Mouse (Mus musculus) neural tube, embryonic 12.5 days (tissue): ENCODE data around the gene Rnf26. TPM values are rescaled to one million over a fixed set of nuclear protein-coding genes. Genes with fewer than 3 reads are reported as not detected.

Experiments
- ATAC-seq: fragments of 200-750 bp; cut with Nextera tagmentation; 2 replicates; pipeline ENCODE4 v1.8.0; 2017; ENCODE audit warnings: low read depth, mild to moderate bottlenecking, moderate TSS enrichment, moderate library complexity; ENCODE audit not compliant: low FRiP score
- H3K27ac ChIP-seq: fragments of 300-500 bp; sonication (generic); 2 replicates; pipeline ENCODE4 v1.5.1; 2016
- H3K27me3 ChIP-seq: fragments of 300-500 bp; sonication (generic); replicated peaks from 2 replicates; pipeline ENCODE4 v1.6.1; 2016; ENCODE audit warnings: mild to moderate bottlenecking
- H3K36me3 ChIP-seq: fragments of 300-500 bp; sonication (generic); 2 replicates; pipeline ENCODE4 v1.6.1; 2016; ENCODE audit warnings: mild to moderate bottlenecking
- H3K4me1 ChIP-seq: fragments of 300-500 bp; sonication (generic); 2 replicates; pipeline ENCODE4 v1.6.1; 2016
- H3K4me2 ChIP-seq: fragments of 300-500 bp; sonication (generic); replicated peaks from 2 replicates; pipeline ENCODE4 v1.6.1; 2016; ENCODE audit warnings: mild to moderate bottlenecking
- H3K4me3 ChIP-seq: fragments of 300-500 bp; sonication (generic); 2 replicates; pipeline ENCODE4 v1.5.1; 2016
- H3K9ac ChIP-seq: fragments of 300-500 bp; sonication (generic); 2 replicates; pipeline ENCODE4 v1.6.1; 2016; ENCODE audit warnings: mild to moderate bottlenecking
- H3K9me3 ChIP-seq: fragments of 300-500 bp; sonication (generic); 2 replicates; pipeline ENCODE4 v1.6.1; 2016; ENCODE audit warnings: mild to moderate bottlenecking
- WGBS: fragments of 180-500 bp; shearing (Covaris S2); methylation state at CpG from one replicate; pipeline ENCODE4 v1.1.7; 2016; 5-methylcytosine and 5-hydroxymethylcytosine counted together
- polyA plus RNA-seq: library from polyadenylated mRNA; unstranded; fragments of >200 nt; fragmentation: Nextera tagmentation; extraction: Ambion mirVana; gene quantifications from 2 replicates; pipeline ENCODE4 v1.2.1, GENCODE M21; 2016

Rnf26 gene
- polyA plus RNA-seq, result 57.4 and 59.2 TPM in 2 replicates

GRCm38 (mm10) chr9:44113105-44113789 lies at the start of gene Rnf26, which contains the start of gene Gm49380:
TSS of gene Rnf26 (minus strand) at chr9:44113517.
TSS of gene Gm49380 (minus strand) at chr9:44113500.
- Histone ChIP-seq H3K36me3 (peaks cover 5% of the 10 kb centered on the region; the same call in 1 of the 2 replicates), H3K4me3 (peak within 1 kb of the TSS; percentile 92), H3K27me3 (no peaks in the 10 kb centered on the region), H3K4me1 (peaks cover 28% of the 10 kb centered on the region), H3K9me3 (no peaks in the 10 kb centered on the region), H3K4me2 (peak within 1 kb of the TSS; percentile 61), H3K27ac (no peak within 1 kb of the TSS), H3K9ac (peak within 1 kb of the TSS; percentile 86)
- under 1% methylated on average over 48 of the region's 51 CpGs for WGBS
- peak; percentile 94 for ATAC-seq

GRCm38 (mm10) chr9:44159886-44160285 lies 46.6 kb upstream of the Rnf26 start:
- Histone ChIP-seq H3K36me3 (peaks cover 65% of the 10 kb centered on the region), H3K27me3 (no peaks in the 10 kb centered on the region), H3K4me3 (no peak overlapping the region), H3K4me1 (no peaks in the 10 kb centered on the region), H3K9ac (no peak overlapping the region), H3K9me3 (no peaks in the 10 kb centered on the region), H3K27ac (no peak overlapping the region), H3K4me2 (no peak overlapping the region)
- ATAC-seq, result no peak
- 88% methylated on average over 3 of the region's 3 CpGs for WGBS

GRCm38 (mm10) chr9:44147290-44147689 lies 34.0 kb upstream of the Rnf26 start:
- Histone ChIP-seq H3K9ac (no peak overlapping the region), H3K36me3 (peaks cover 63% of the 10 kb centered on the region), H3K4me2 (no peak overlapping the region), H3K27ac (no peak overlapping the region), H3K9me3 (no peaks in the 10 kb centered on the region), H3K27me3 (no peaks in the 10 kb centered on the region), H3K4me3 (no peak overlapping the region), H3K4me1 (no peaks in the 10 kb centered on the region)
- ATAC-seq, result no peak
- WGBS, result 75% methylated on average over 3 of the region's 3 CpGs

- no peak for ATAC-seq
- no peak overlapping the region for H3K9ac ChIP-seq
- H3K4me1 ChIP-seq, result no peaks in the 10 kb centered on the region
- H3K36me3 ChIP-seq, result peaks cover 59% of the 10 kb centered on the region
- H3K4me2 ChIP-seq, result no peak overlapping the region
- H3K4me3 ChIP-seq, result no peak overlapping the region
- H3K9me3 ChIP-seq, result no peaks in the 10 kb centered on the region
- H3K27me3 ChIP-seq, result no peaks in the 10 kb centered on the region
- no peak overlapping the region for H3K27ac ChIP-seq
Measured at GRCm38 (mm10) chr9:44144718-44145060, 31.4 kb upstream of the Rnf26 start.

- ATAC-seq, result no peak
Measured at GRCm38 (mm10) chr9:44144023-44144717, 30.9 kb upstream of the Rnf26 start.

GRCm38 (mm10) chr9:44143421-44143820 lies 30.1 kb upstream of the Rnf26 start:
- WGBS, result 88% methylated on average over 5 of the region's 5 CpGs
- no peak overlapping the region for H3K4me2 ChIP-seq
- H3K27me3 ChIP-seq, result no peaks in the 10 kb centered on the region
- H3K4me3 ChIP-seq, result no peak overlapping the region
- no peak overlapping the region for H3K9ac ChIP-seq
- no peak for ATAC-seq
- no peaks in the 10 kb centered on the region for H3K4me1 ChIP-seq
- no peak overlapping the region for H3K27ac ChIP-seq
- H3K9me3 ChIP-seq, result no peaks in the 10 kb centered on the region
- peaks cover 48% of the 10 kb centered on the region for H3K36me3 ChIP-seq

More at GRCm38 (mm10) chr9:44144023-44144717, 30.9 kb upstream of the Rnf26 start:
- no peaks in the 10 kb centered on the region for H3K27me3 ChIP-seq
- H3K27ac ChIP-seq, result no peak overlapping the region
- WGBS, result 29% methylated on average over 7 of the region's 8 CpGs
- peaks cover 53% of the 10 kb centered on the region for H3K36me3 ChIP-seq
- no peak overlapping the region for H3K9ac ChIP-seq
- H3K9me3 ChIP-seq, result no peaks in the 10 kb centered on the region
- no peak overlapping the region for H3K4me2 ChIP-seq
- no peak overlapping the region for H3K4me3 ChIP-seq
- H3K4me1 ChIP-seq, result no peaks in the 10 kb centered on the region

GRCm38 (mm10) chr9:44141951-44142350 lies 28.6 kb upstream of the Rnf26 start:
- Histone ChIP-seq H3K4me3 (no peak overlapping the region), H3K27me3 (0 out of 2 replicates have a peak, but pooled peaks cover 1% of the 10 kb centered on the region), H3K27ac (no peak overlapping the region), H3K36me3 (peaks cover 43% of the 10 kb centered on the region), H3K9me3 (no peaks in the 10 kb centered on the region), H3K9ac (no peak overlapping the region), H3K4me2 (no peak overlapping the region), H3K4me1 (no peaks in the 10 kb centered on the region)
- 70% methylated on average over 5 of the region's 5 CpGs for WGBS
- ATAC-seq, result no peak

- peaks cover 43% of the 10 kb centered on the region for H3K27me3 ChIP-seq
- no peak overlapping the region for H3K27ac ChIP-seq
- WGBS, result 84% methylated on average over 4 of the region's 4 CpGs
- H3K36me3 ChIP-seq, result peaks cover 14% of the 10 kb centered on the region
- H3K4me3 ChIP-seq, result no peak overlapping the region
- H3K9me3 ChIP-seq, result no peaks in the 10 kb centered on the region
- H3K9ac ChIP-seq, result no peak overlapping the region
- no peak for ATAC-seq
- H3K4me2 ChIP-seq, result no peak overlapping the region
- peaks cover 31% of the 10 kb centered on the region for H3K4me1 ChIP-seq
Measured at GRCm38 (mm10) chr9:44137846-44138245, 24.5 kb upstream of the Rnf26 start.

- H3K4me1 ChIP-seq, result peaks cover 37% of the 10 kb centered on the region
- H3K9ac ChIP-seq, result peak overlapping the region; percentile 56; the same call in 1 of the 2 replicates
- H3K9me3 ChIP-seq, result no peaks in the 10 kb centered on the region
- 0 out of 2 replicates have a peak, but pooled peaks have one; percentile 18 for ATAC-seq
- H3K27me3 ChIP-seq, result peaks cover 61% of the 10 kb centered on the region
- 58% methylated on average over 7 of the region's 7 CpGs for WGBS
- H3K4me2 ChIP-seq, result peak overlapping the region; percentile 93
- H3K36me3 ChIP-seq, result peaks cover 8% of the 10 kb centered on the region
- peak overlapping the region; percentile 44 for H3K4me3 ChIP-seq
- H3K27ac ChIP-seq, result no peak overlapping the region
Measured at GRCm38 (mm10) chr9:44135731-44136411, 22.6 kb upstream of the Rnf26 start.

- Histone ChIP-seq H3K4me1 (peaks cover 45% of the 10 kb centered on the region), H3K9ac (peak overlapping the region; percentile 56), H3K27me3 (peaks cover 64% of the 10 kb centered on the region), H3K9me3 (no peaks in the 10 kb centered on the region), H3K4me3 (peak overlapping the region; percentile 44), H3K27ac (no peak overlapping the region), H3K36me3 (peaks cover 3% of the 10 kb centered on the region; the same call in 1 of the 2 replicates), H3K4me2 (peak overlapping the region; percentile 93)
- WGBS, result 3% methylated on average over 49 of the region's 49 CpGs
- ATAC-seq, result 0 out of 2 replicates have a peak, but pooled peaks have one; percentile 17
Measured at GRCm38 (mm10) chr9:44134851-44135730, 21.8 kb upstream of the Rnf26 start.

- under 1% methylated on average over 47 of the region's 55 CpGs for WGBS
- peak within 1 kb of the TSS; percentile 93 for H3K4me2 ChIP-seq
- no peak for ATAC-seq
- no peaks in the 10 kb centered on the region for H3K9me3 ChIP-seq
- H3K36me3 ChIP-seq, result no peaks in the 10 kb centered on the region
- H3K4me1 ChIP-seq, result peaks cover 52% of the 10 kb centered on the region
- H3K9ac ChIP-seq, result peak within 1 kb of the TSS; percentile 56
- H3K27ac ChIP-seq, result no peak within 1 kb of the TSS
- peaks cover 64% of the 10 kb centered on the region for H3K27me3 ChIP-seq
- H3K4me3 ChIP-seq, result peak within 1 kb of the TSS; percentile 44
Measured at GRCm38 (mm10) chr9:44134101-44134850, 21.0 kb upstream of the Rnf26 start, which contains the start of gene Mcam. TSS of gene Mcam (plus strand) at chr9:44134469.
